Mouse (Mus musculus) urinary bladder, postnatal 25 days (tissue): Measurements from ENCODE around the gene Zfp275.
"Not testable (repeated sequence)": the region's sequence is repeated elsewhere in the genome, so short reads cannot be mapped to it uniquely, and the experiment has no call there.

Experiments used
- DNase-seq: peaks from one replicate; pipeline ENCODE4 v3.0.0; 2022; ENCODE audit warnings: low spot score

Gene Zfp275

GRCm38 (mm10) chrX:73342483-73342895 is at the start of gene Zfp275:
Gene Zfp275, plus strand, starts transcription at chrX:73342621.
- peak; percentile 57 for DNase-seq

GRCm38 (mm10) chrX:73292876-73293275 is 49.5 kb upstream of the Zfp275 start, which contains the start of the genes Xlr5a and Xlr5c:
Gene Xlr5a, minus strand, starts transcription at chrX:73292976.
Gene Xlr5c, minus strand, starts transcription at chrX:73292976.
- DNase-seq: not testable (repeated sequence)

GRCm38 (mm10) chrX:73295745-73296144 is 46.7 kb upstream of the Zfp275 start:
- not testable (repeated sequence) for DNase-seq

GRCm38 (mm10) chrX:73312522-73312921 is 29.9 kb upstream of the Zfp275 start:
- peak; percentile 8 for DNase-seq

- DNase-seq: no peak
These were observed 21.4 kb upstream of the Zfp275 start for GRCm38 (mm10) chrX:73321029-73321428.

GRCm38 (mm10) chrX:73327215-73327614 is 15.2 kb upstream of the Zfp275 start:
- DNase-seq: no peak

- no peak for DNase-seq
These were observed 8.9 kb upstream of the Zfp275 start for GRCm38 (mm10) chrX:73333548-73333947.

- DNase-seq: no peak
These were observed 5.7 kb upstream of the Zfp275 start, which contains the start of gene Gm45015 for GRCm38 (mm10) chrX:73336740-73337139. Gene Gm45015, minus strand, starts transcription at chrX:73336840.

- DNase-seq: no peak
These were observed 948 bp upstream of the Zfp275 start for GRCm38 (mm10) chrX:73341473-73341872.

- no peak for DNase-seq
These were observed 353 bp upstream of the Zfp275 start for GRCm38 (mm10) chrX:73342068-73342467.

GRCm38 (mm10) chrX:73342941-73343735 is 717 bp downstream of the Zfp275 start:
- DNase-seq: peak; percentile 11

GRCm38 (mm10) chrX:73343802-73344201 is 1.4 kb downstream of the Zfp275 start:
- DNase-seq: no peak

- no peak for DNase-seq
These were observed 1.9 kb downstream of the Zfp275 start for GRCm38 (mm10) chrX:73344346-73344745.

GRCm38 (mm10) chrX:73356163-73356562 is 13.7 kb downstream of the Zfp275 start:
- DNase-seq: no peak

GRCm38 (mm10) chrX:73356719-73357118 is 14.3 kb downstream of the Zfp275 start:
- DNase-seq: no peak

GRCm38 (mm10) chrX:73363291-73363690 is 20.9 kb downstream of the Zfp275 start:
- DNase-seq: no peak

- no peak for DNase-seq
These were observed 42.0 kb downstream of the Zfp275 start for GRCm38 (mm10) chrX:73384419-73384818.

GRCm38 (mm10) chrX:73384924-73385323 is 42.5 kb downstream of the Zfp275 start:
- DNase-seq: no peak

- DNase-seq: no peak
These were observed 49.1 kb downstream of the Zfp275 start for GRCm38 (mm10) chrX:73391481-73391880.

GRCm38 (mm10) chrX:73396446-73396845 is 54.0 kb downstream of the Zfp275 start:
- no peak for DNase-seq

GRCm38 (mm10) chrX:73398636-73399035 is 56.2 kb downstream of the Zfp275 start, which contains the start of gene Gm18336:
Gene Gm18336, minus strand, starts transcription at chrX:73398736.
- DNase-seq: not testable (repeated sequence)

- no peak for DNase-seq
These were observed 58.5 kb downstream of the Zfp275 start for GRCm38 (mm10) chrX:73400951-73401350.

- DNase-seq: no peak
These were observed 59.2 kb downstream of the Zfp275 start for GRCm38 (mm10) chrX:73401616-73402015.
